Mouse (Mus musculus) splenic B cell, adult 2 months (primary cell): Measurements from ENCODE around the gene Rdx.

ENCODE experiments used
- DNase-seq: peaks from one replicate; pipeline ENCODE4 v3.0.0-alpha.2; 2011; ENCODE audit warnings: low read depth, low spot score
- H3K27me3 ChIP-seq: 2 replicates; pipeline ENCODE4 v1.6.1; 2012; ENCODE audit warnings: mild to moderate bottlenecking, low read length, moderate library complexity, mixed read lengths; ENCODE audit not compliant: control insufficient read depth, poor library complexity, insufficient read depth, severe bottlenecking
- H3K36me3 ChIP-seq: 2 replicates; pipeline ENCODE4 v1.6.1; 2012; ENCODE audit warnings: mild to moderate bottlenecking, low read length, moderate library complexity, mixed read lengths; ENCODE audit not compliant: control insufficient read depth, poor library complexity, insufficient read depth, severe bottlenecking

Gene Rdx

GRCm38 (mm10) chr9:52047129-52047820 lies at the start of gene Rdx:
TSS of gene Rdx (plus strand) at chr9:52047173.
- no peaks in the 10 kb centered on the region for H3K36me3 ChIP-seq
- DNase-seq, result no peak
- H3K27me3 ChIP-seq, result no peaks in the 10 kb centered on the region; the same call in 1 of the 2 replicates

GRCm38 (mm10) chr9:52003501-52003900 lies 43.5 kb upstream of the Rdx start:
- H3K27me3 ChIP-seq, result no peaks in the 10 kb centered on the region
- DNase-seq, result no peak
- H3K36me3 ChIP-seq, result no peaks in the 10 kb centered on the region

- H3K36me3 ChIP-seq, result no peaks in the 10 kb centered on the region
- H3K27me3 ChIP-seq, result no peaks in the 10 kb centered on the region
- DNase-seq, result no peak
Observed at GRCm38 (mm10) chr9:52007341-52007740, 39.6 kb upstream of the Rdx start.

GRCm38 (mm10) chr9:52008511-52008910 lies 38.5 kb upstream of the Rdx start:
- Histone ChIP-seq H3K36me3 (no peaks in the 10 kb centered on the region), H3K27me3 (no peaks in the 10 kb centered on the region)
- no peak for DNase-seq

- Histone ChIP-seq H3K27me3 (no peaks in the 10 kb centered on the region), H3K36me3 (no peaks in the 10 kb centered on the region)
- no peak for DNase-seq
Observed at GRCm38 (mm10) chr9:52012311-52012710, 34.7 kb upstream of the Rdx start.

GRCm38 (mm10) chr9:52012781-52013436 lies 34.1 kb upstream of the Rdx start:
- H3K27me3 ChIP-seq, result no peaks in the 10 kb centered on the region
- no peak for DNase-seq
- H3K36me3 ChIP-seq, result no peaks in the 10 kb centered on the region

GRCm38 (mm10) chr9:52013900-52014455 lies 33.0 kb upstream of the Rdx start:
- no peak for DNase-seq
- H3K27me3 ChIP-seq, result no peaks in the 10 kb centered on the region

GRCm38 (mm10) chr9:52017091-52017490 lies 29.9 kb upstream of the Rdx start:
- no peaks in the 10 kb centered on the region for H3K27me3 ChIP-seq
- H3K36me3 ChIP-seq, result no peaks in the 10 kb centered on the region
- no peak for DNase-seq

More at GRCm38 (mm10) chr9:52013900-52014455, 33.0 kb upstream of the Rdx start:
- H3K36me3 ChIP-seq, result no peaks in the 10 kb centered on the region

- Histone ChIP-seq H3K36me3 (no peaks in the 10 kb centered on the region), H3K27me3 (no peaks in the 10 kb centered on the region)
- no peak for DNase-seq
Observed at GRCm38 (mm10) chr9:52017824-52018223, 29.1 kb upstream of the Rdx start.

GRCm38 (mm10) chr9:52018505-52018904 lies 28.5 kb upstream of the Rdx start:
- Histone ChIP-seq H3K36me3 (no peaks in the 10 kb centered on the region), H3K27me3 (no peaks in the 10 kb centered on the region)
- DNase-seq, result no peak

GRCm38 (mm10) chr9:52027257-52028020 lies 19.5 kb upstream of the Rdx start:
- H3K27me3 ChIP-seq, result no peaks in the 10 kb centered on the region
- no peaks in the 10 kb centered on the region for H3K36me3 ChIP-seq
- no peak for DNase-seq

GRCm38 (mm10) chr9:52028521-52029405 lies 18.2 kb upstream of the Rdx start:
- DNase-seq, result no peak
- Histone ChIP-seq H3K27me3 (no peaks in the 10 kb centered on the region), H3K36me3 (no peaks in the 10 kb centered on the region)

- DNase-seq, result no peak
- Histone ChIP-seq H3K36me3 (no peaks in the 10 kb centered on the region), H3K27me3 (no peaks in the 10 kb centered on the region)
Observed at GRCm38 (mm10) chr9:52031501-52031900, 15.5 kb upstream of the Rdx start.

GRCm38 (mm10) chr9:52037493-52037892 lies 9.5 kb upstream of the Rdx start:
- H3K27me3 ChIP-seq, result no peaks in the 10 kb centered on the region
- no peaks in the 10 kb centered on the region for H3K36me3 ChIP-seq
- no peak for DNase-seq
